Mouse (Mus musculus) G1E (cell line): ENCODE measurements at regions not wholly inside any gene's neighbourhood (a gene's known extent, or its start where the extent isn't known, plus 50 kb on each side); places are given as distances from the start of the nearest gene placed in this dataset.

Experiments
- CTCF ChIP-seq: IDR thresholded peaks from 2 replicates; pipeline ENCODE4 v1.5.1; 2012; ENCODE audit warnings: low read depth, low read length, inconsistent platforms, mixed read lengths
- GATA1 ChIP-seq: IDR thresholded peaks from 2 replicates; pipeline ENCODE4 v1.6.1; 2012; ENCODE audit warnings: borderline replicate concordance, low read length, inconsistent platforms, mixed read lengths

DNA sequence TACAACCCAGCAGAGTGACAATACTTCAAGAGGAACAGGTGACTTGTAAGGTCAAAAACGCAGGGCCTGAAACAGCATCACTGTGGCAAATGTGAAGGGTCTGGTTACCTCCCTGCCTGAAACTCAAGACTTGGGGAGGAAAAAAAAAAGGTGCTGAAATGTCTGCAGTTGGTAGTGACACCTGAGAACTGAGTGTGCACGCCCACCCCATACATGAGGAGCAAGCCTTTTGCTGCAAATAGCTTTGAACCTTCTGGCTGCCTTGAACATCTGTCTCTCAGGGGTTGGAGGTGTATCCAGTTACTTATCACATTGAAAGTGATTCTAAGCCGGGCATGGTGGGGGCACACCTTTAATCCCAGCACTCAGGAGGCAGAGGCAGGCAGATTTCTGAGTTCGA lies 346.1 kb upstream of the Nfe2l3 start:
- no peak for TF ChIP-seq CTCF
- no peak for TF ChIP-seq GATA1
